Mouse (Mus musculus) MEL (cell line): ENCODE measurements at regions not wholly inside any gene's neighbourhood (a gene's known extent, or its start where the extent isn't known, plus 50 kb on each side); places are given as distances from the start of the nearest gene placed in this dataset.

ENCODE experiments used
- DNase-seq: peaks from one replicate; pipeline ENCODE4 v3.0.0; 2011; ENCODE audit warnings: low read depth, low spot score
- H3K27ac ChIP-seq: 2 replicates; pipeline ENCODE4 v1.5.1; 2012; ENCODE audit warnings: low read depth, mild to moderate bottlenecking, control low read depth, low read length, moderate library complexity; ENCODE audit not compliant: control insufficient read depth
- H3K27me3 ChIP-seq, 2 experiments: fragments of 150-350 bp in 1 of 2; sonication (generic) in 1 of 2; 2 replicates each; pipeline ENCODE4 v1.6.1; 2012; ENCODE audit warnings: low read length in 2 of 2, mild to moderate bottlenecking in 2 of 2, improper control_type of control experiment in 1 of 2, moderate library complexity in 1 of 2; ENCODE audit not compliant: insufficient read depth in 2 of 2, control insufficient read depth in 1 of 2
- H3K36me3 ChIP-seq, 2 experiments: 2 replicates each; pipeline ENCODE4 v1.6.1; 2012 to 2014; ENCODE audit warnings: low read length in 2 of 2, improper control_type of control experiment in 1 of 2, inconsistent platforms in 1 of 2, mild to moderate bottlenecking in 1 of 2; ENCODE audit not compliant: insufficient read depth in 2 of 2, control insufficient read depth in 1 of 2
- H3K4me1 ChIP-seq, 2 experiments: fragments of 150-350 bp in 1 of 2; sonication (generic) in 1 of 2; 2 replicates each; pipeline ENCODE4 v1.6.1; 2012; ENCODE audit warnings: low read length in 2 of 2, improper control_type of control experiment in 1 of 2, mild to moderate bottlenecking in 1 of 2; ENCODE audit not compliant: insufficient read depth in 2 of 2, control insufficient read depth in 1 of 2
- H3K4me3 ChIP-seq, 2 experiments: fragments of 150-350 bp in 1 of 2; sonication (generic) in 1 of 2; 2 replicates each; pipeline ENCODE4 v1.5.1; 2012; ENCODE audit warnings: low read depth in 2 of 2, low read length in 2 of 2, mild to moderate bottlenecking in 2 of 2, moderate library complexity in 2 of 2, control low read depth in 1 of 2, improper control_type of control experiment in 1 of 2; ENCODE audit not compliant: control insufficient read depth in 1 of 2, insufficient read depth in 1 of 2
- H3K79me2 ChIP-seq: 2 replicates; pipeline ENCODE4 v1.6.1; 2012; ENCODE audit warnings: mild to moderate bottlenecking, low read length, moderate library complexity; ENCODE audit not compliant: control insufficient read depth, poor library complexity, insufficient read depth
- H3K9ac ChIP-seq: 2 replicates; pipeline ENCODE4 v1.6.1; 2012; ENCODE audit warnings: low read depth, mild to moderate bottlenecking, control low read depth, low read length, moderate library complexity; ENCODE audit not compliant: control insufficient read depth, poor library complexity, severe bottlenecking
- H3K9me3 ChIP-seq: fragments of 150-350 bp; sonication (generic); replicated peaks from 2 replicates; pipeline ENCODE4 v1.6.1; 2012; ENCODE audit warnings: mild to moderate bottlenecking, low read length, improper control_type of control experiment, moderate library complexity; ENCODE audit not compliant: insufficient read depth
- CHD2 ChIP-seq: IDR thresholded peaks from 2 replicates; pipeline ENCODE4 v1.6.1; 2011; ENCODE audit warnings: low read length, improper control_type of control experiment
- CTCF ChIP-seq, 3 experiments: IDR thresholded peaks in 2 of 3; conservative IDR thresholded peaks in 1 of 3; 2 replicates each; pipeline ENCODE4 v1.5.1; 2011 to 2012; ENCODE audit warnings: low read length in 3 of 3, low read depth in 2 of 3, mild to moderate bottlenecking in 2 of 3, improper control_type of control experiment in 1 of 3, inconsistent platforms in 1 of 3, mixed read lengths in 1 of 3, moderate library complexity in 1 of 3; ENCODE audit not compliant: control insufficient read depth in 1 of 3, insufficient read depth in 1 of 3, poor library complexity in 1 of 3, severe bottlenecking in 1 of 3
- ELF1 ChIP-seq: IDR thresholded peaks from 2 replicates; pipeline ENCODE4 v1.6.1; 2014; ENCODE audit warnings: low read depth, mild to moderate bottlenecking, inconsistent platforms, low read length, improper control_type of control experiment, moderate library complexity
- EP300 ChIP-seq, 2 experiments: IDR thresholded peaks; 2 replicates each; pipeline ENCODE4 v1.6.1; 2011; ENCODE audit warnings: improper control_type of control experiment in 2 of 2, low read length in 2 of 2, low read depth in 1 of 2, mild to moderate bottlenecking in 1 of 2
- GATA1 ChIP-seq: IDR thresholded peaks from 2 replicates; pipeline ENCODE4 v1.6.1; 2011; ENCODE audit warnings: low read depth, low read length, improper control_type of control experiment
- MAFK ChIP-seq: IDR thresholded peaks from 2 replicates; pipeline ENCODE4 v1.6.1; 2011; ENCODE audit warnings: low read depth, mild to moderate bottlenecking, low read length, improper control_type of control experiment, borderline replicate concordance
- MAX ChIP-seq: IDR thresholded peaks from 2 replicates; pipeline ENCODE4 v1.6.1; 2011; ENCODE audit warnings: low read length, improper control_type of control experiment
- MAZ ChIP-seq: IDR thresholded peaks from 2 replicates; pipeline ENCODE4 v1.6.1; 2012; ENCODE audit warnings: low read depth, mild to moderate bottlenecking, inconsistent platforms, low read length, improper control_type of control experiment
- MXI1 ChIP-seq: IDR thresholded peaks from 2 replicates; pipeline ENCODE4 v1.6.1; 2011; ENCODE audit warnings: mild to moderate bottlenecking, low read depth, low read length, improper control_type of control experiment
- MYB ChIP-seq: IDR thresholded peaks from 2 replicates; pipeline ENCODE4 v1.6.1; 2011; ENCODE audit warnings: mild to moderate bottlenecking, low read depth, low read length, improper control_type of control experiment
- MYC ChIP-seq: IDR thresholded peaks from 2 replicates; pipeline ENCODE4 v1.6.1; 2011; ENCODE audit warnings: low read depth, mild to moderate bottlenecking, low read length, improper control_type of control experiment, moderate library complexity
- NELFE ChIP-seq: IDR thresholded peaks from 2 replicates; pipeline ENCODE4 v1.6.1; 2011; ENCODE audit warnings: low read depth, low read length, improper control_type of control experiment
- NRF1 ChIP-seq: IDR thresholded peaks from 2 replicates; pipeline ENCODE4 v1.6.1; 2014; ENCODE audit warnings: low read depth, mild to moderate bottlenecking, inconsistent platforms, low read length, improper control_type of control experiment, moderate library complexity; ENCODE audit not compliant: poor library complexity, insufficient read depth, severe bottlenecking
- POLR2AphosphoS2 ChIP-seq: IDR thresholded peaks from 2 replicates; pipeline ENCODE4 v1.6.1; 2011; ENCODE audit warnings: low read length, improper control_type of control experiment
- RAD21 ChIP-seq: IDR thresholded peaks from 2 replicates; pipeline ENCODE4 v1.6.1; 2011; ENCODE audit warnings: mild to moderate bottlenecking, low read depth, low read length, improper control_type of control experiment
- SIN3A ChIP-seq: IDR thresholded peaks from 2 replicates; pipeline ENCODE4 v1.6.1; 2012; ENCODE audit warnings: low read length, improper control_type of control experiment, inconsistent platforms
- SMC3 ChIP-seq: IDR thresholded peaks from 2 replicates; pipeline ENCODE4 v1.6.1; 2011; ENCODE audit warnings: low read depth, low read length, improper control_type of control experiment
- TAL1 ChIP-seq: IDR thresholded peaks from 2 replicates; pipeline ENCODE4 v1.6.1; 2012; ENCODE audit warnings: mild to moderate bottlenecking, inconsistent platforms, low read length, moderate library complexity, mixed read lengths
- TBP ChIP-seq: IDR thresholded peaks from 2 replicates; pipeline ENCODE4 v1.8.0; 2011; ENCODE audit warnings: low read depth, low read length, improper control_type of control experiment
- UBTF ChIP-seq: IDR thresholded peaks from 2 replicates; pipeline ENCODE4 v1.6.1; 2012; ENCODE audit warnings: low read depth, mild to moderate bottlenecking, inconsistent platforms, low read length, improper control_type of control experiment, moderate library complexity, borderline replicate concordance; ENCODE audit not compliant: insufficient read depth
- USF2 ChIP-seq, 2 experiments: IDR thresholded peaks; 2 replicates each; pipeline ENCODE4 v1.6.1; 2011 to 2012; ENCODE audit warnings: improper control_type of control experiment in 2 of 2, low read length in 2 of 2, borderline replicate concordance in 1 of 2, inconsistent platforms in 1 of 2, low read depth in 1 of 2, mild to moderate bottlenecking in 1 of 2; ENCODE audit not compliant: insufficient read depth in 1 of 2
- ZC3H11A ChIP-seq: IDR thresholded peaks from 2 replicates; pipeline ENCODE4 v1.6.1; 2012; ENCODE audit warnings: low read depth, mild to moderate bottlenecking, inconsistent platforms, low read length, improper control_type of control experiment
- ZKSCAN1 ChIP-seq: IDR thresholded peaks from 2 replicates; pipeline ENCODE4 v1.6.1; 2012; ENCODE audit warnings: low read depth, mild to moderate bottlenecking, inconsistent platforms, low read length, improper control_type of control experiment, moderate library complexity
- ZMIZ1 ChIP-seq: IDR thresholded peaks from 2 replicates; pipeline ENCODE4 v1.6.1; 2012; ENCODE audit warnings: low read depth, mild to moderate bottlenecking, inconsistent platforms, low read length, improper control_type of control experiment, moderate library complexity
- ZNF384 ChIP-seq: IDR thresholded peaks from 2 replicates; pipeline ENCODE4 v1.6.1; 2012; ENCODE audit warnings: low read depth, mild to moderate bottlenecking, inconsistent platforms, low read length, improper control_type of control experiment

- Histone ChIP-seq H3K4me3 (no peak overlapping the region), H3K9me3 (no peaks in the 10 kb centered on the region), H3K27ac (no peak overlapping the region), H3K79me2 (no peaks in the 10 kb centered on the region), H3K4me1 (no peaks in the 10 kb centered on the region), H3K27me3 (no peaks in the 10 kb centered on the region), H3K9ac (no peak overlapping the region), H3K36me3 (no peaks in the 10 kb centered on the region)
- DNase-seq, result no peak
- no peak for TF ChIP-seq SMC3
- TF ChIP-seq ELF1, result no peak
- no peak for TF ChIP-seq USF2 (IDR thresholded peaks at IDR 0.05; ENCODE audit: borderline replicate concordance in 1 of 2, insufficient read depth in 1 of 2, low read depth in 1 of 2, low read length in 2 of 2)
- no peak for TF ChIP-seq MAFK
- TF ChIP-seq MXI1, result no peak
- no peak for TF ChIP-seq MAX
- TF ChIP-seq NELFE, result no peak
- TF ChIP-seq RAD21, result no peak
- TF ChIP-seq CHD2, result no peak
- no peak for TF ChIP-seq EP300 (IDR thresholded peaks at IDR 0.05; ENCODE audit: low read depth in 1 of 2, low read length in 2 of 2)
- TF ChIP-seq NRF1, result no peak
- TF ChIP-seq MYB, result no peak
Measured at GRCm38 (mm10) chr9:80688481-80689086, 223.3 kb upstream of the Impg1 start.

- Histone ChIP-seq H3K27ac (no peak overlapping the region), H3K79me2 (no peaks in the 10 kb centered on the region), H3K9ac (no peak overlapping the region), H3K27me3 (no peaks in the 10 kb centered on the region), H3K4me3 (no peak overlapping the region), H3K36me3 (no peaks in the 10 kb centered on the region), H3K9me3 (no peaks in the 10 kb centered on the region), H3K4me1 (no peaks in the 10 kb centered on the region)
- DNase-seq, result no peak
- no peak for TF ChIP-seq MAZ
- TF ChIP-seq MYC, result no peak
- TF ChIP-seq CTCF (IDR thresholded peaks at IDR 0.05 in 2 of 3, conservative IDR thresholded peaks at IDR 0.05 in 1 of 3; ENCODE audit: control insufficient read depth in 1 of 3, insufficient read depth in 1 of 3, low read depth in 2 of 3, low read length in 3 of 3, poor library complexity in 1 of 3, severe bottlenecking in 1 of 3), result no peak
- TF ChIP-seq GATA1, result no peak
- TF ChIP-seq ZKSCAN1, result no peak
- no peak for TF ChIP-seq USF2 (IDR thresholded peaks at IDR 0.05; ENCODE audit: borderline replicate concordance in 1 of 2, insufficient read depth in 1 of 2, low read depth in 1 of 2, low read length in 2 of 2)
- TF ChIP-seq ZC3H11A, result no peak
- TF ChIP-seq UBTF, result no peak
- TF ChIP-seq CHD2, result no peak
- TF ChIP-seq NELFE, result no peak
- no peak for TF ChIP-seq EP300 (IDR thresholded peaks at IDR 0.05; ENCODE audit: low read depth in 1 of 2, low read length in 2 of 2)
- no peak for TF ChIP-seq MAFK
- TF ChIP-seq ZMIZ1, result no peak
- no peak for TF ChIP-seq ZNF384
- no peak for TF ChIP-seq POLR2AphosphoS2
- TF ChIP-seq TBP, result no peak
- TF ChIP-seq SIN3A, result no peak
- TF ChIP-seq MYB, result no peak
- TF ChIP-seq RAD21, result no peak
- TF ChIP-seq TAL1, result no peak
Measured at GRCm38 (mm10) chr9:80683030-80683692, 217.9 kb upstream of the Impg1 start.
